In the genomic region with DNA sequence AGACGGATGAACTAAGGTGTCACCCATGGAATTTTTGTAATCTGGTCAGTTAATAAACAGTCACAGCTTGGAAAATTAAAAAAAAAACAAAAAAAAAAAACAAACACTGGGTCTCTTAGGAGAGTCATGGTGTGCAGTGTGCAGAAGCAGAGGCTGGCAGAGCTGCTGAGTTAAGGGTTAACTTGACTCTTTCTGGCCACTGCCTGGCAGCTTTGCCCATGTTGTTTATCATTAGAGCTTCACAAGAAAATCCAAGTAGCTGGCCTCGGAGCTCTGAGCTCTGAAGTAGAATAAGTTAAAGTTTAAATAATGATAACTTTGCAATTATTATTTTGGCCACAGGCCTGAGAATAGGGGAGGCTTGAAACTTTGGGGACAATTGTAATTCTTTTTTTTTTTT, we compare ENCODE assay signal across 4 mouse cellular contexts. TPM values are rescaled to one million over a fixed set of nuclear protein-coding genes. Genes with fewer than 3 reads are reported as not detected.
"Had no signal": no experiment of that assay in that cellular context is flagged by ENCODE, and none has a peak within 500 bp of the region (broad histone marks: within the 10 kb centered on the region; RNA-seq: fewer than 3 reads in every experiment).

No protein-coding gene starts in this region.

RNA-seq across cellular contexts. Expression of a gene that starts 45.9 kb away (rescaled TPM):
- polyA plus RNA-seq: limb, embryonic 15.5 days; liver, adult 2 months; macrophage; neural tube, embryonic 11.5 days had no signal

RNA-seq across cellular contexts. Expression of a gene that starts 56.2 kb away (rescaled TPM):
- polyA plus RNA-seq: macrophage had no signal
